20 mouse cellular contexts compared by ENCODE assay signal in genomic region chr13:120299324-120299894, GRCm38 (mm10). TPM values are rescaled to one million over a fixed set of nuclear protein-coding genes. Genes with fewer than 3 reads are reported as not detected.
DNase-seq lines count a peak whose midpoint lies in the region; ATAC-seq and TF ChIP-seq lines count a peak whose summit lies in the region.
"Had no signal": no experiment of that assay in that cellular context is flagged by ENCODE, and none has a peak within 500 bp of the region (broad histone marks: within the 10 kb centered on the region; RNA-seq: fewer than 3 reads in every experiment).

No protein-coding gene starts in this region.

- H3K36me3 ChIP-seq in splenic B cell, adult 2 months (ENCODE audit: control insufficient read depth, insufficient read depth, low read length, poor library complexity, severe bottlenecking) = no peaks in the 10 kb centered on the region
- H3K36me3 ChIP-seq: embryonic facial prominence, embryonic 13.5 days; hindbrain, embryonic 15.5 days had no signal

- in situ Hi-C loops in Patski (cut with MboI; ENCODE audit: low pct_unique_long_range_greater_than_20kb) = no loop called here

- H3K27me3 ChIP-seq in Patski = no peaks in the 10 kb centered on the region
- H3K27me3 ChIP-seq in splenic B cell, adult 2 months (ENCODE audit: control insufficient read depth, insufficient read depth, low read length, poor library complexity, severe bottlenecking) = no peaks in the 10 kb centered on the region
- H3K27me3 ChIP-seq: embryonic facial prominence, embryonic 13.5 days; hindbrain, embryonic 15.5 days had no signal

- CTCF ChIA-PET in Patski (lab: Charles Lee) = no interaction called here

- no peak for TF ChIP-seq CTCF in Patski (IDR thresholded peaks at IDR 0.05)

- peak; percentile 35 for ATAC-seq in Patski
- peak; percentile 27 for ATAC-seq in inflammation-experienced regulatory T-cells, adult 6 months

- POLR2A ChIA-PET in Patski (lab: Charles Lee) = no interaction called here

- DNase-seq in spleen, postnatal 36 days (ENCODE audit: low spot score in 2 of 2) = peak; percentile 19 to 48
- DNase-seq in spleen, postnatal 4 days (ENCODE audit: low spot score in 2 of 2) = no peak
- no peak for DNase-seq in Patski (ENCODE audit: low read depth, low spot score)
- peak; percentile 36 for DNase-seq in splenic B cell, adult 2 months (ENCODE audit: low read depth, low spot score)
- DNase-seq in urinary bladder, postnatal 10 days (ENCODE audit: low spot score) = no peak
- no peak for DNase-seq in layer of hippocampus, postnatal 10 days (ENCODE audit: low spot score in 2 of 2)
- DNase-seq: cerebellum, adult 2 months; lung, postnatal 10 days had no signal

RNA-seq across cellular contexts. Expression of gene BC147527, which starts 0.8 kb away (rescaled TPM):
- polyA plus RNA-seq in Patski (2021) = not detected
- 10 to 100 TPM; 28.6 to 70.5 (median 48.6) TPM for polyA plus RNA-seq in inflammation-experienced regulatory T-cells, adult 6 months (2017; shearing (Covaris generic))
- not detected for total RNA-seq in layer of hippocampus, postnatal 10 days (2021)
- total RNA-seq: left cerebral cortex, adult 18-20 months had no signal
- polyA plus RNA-seq: cerebellum, adult 2 months; hindbrain, embryonic 15.5 days; midbrain, embryonic 11.5 days; myocyte had no signal

RNA-seq across cellular contexts. Expression of gene Tcstv3, which starts 17.3 kb away (rescaled TPM):
- not detected for polyA plus RNA-seq in Patski (2021)
- not detected for polyA plus RNA-seq in inflammation-experienced regulatory T-cells, adult 6 months (2017; shearing (Covaris generic))
- not detected for total RNA-seq in layer of hippocampus, postnatal 10 days (2021)
- total RNA-seq: left cerebral cortex, adult 18-20 months had no signal
- polyA plus RNA-seq: cerebellum, adult 2 months; cortical plate, adult 2 months; embryonic facial prominence, embryonic 13.5 days; gonadal fat pad, adult 2 months; heart, postnatal 0 days; hindbrain, embryonic 15.5 days; kidney, adult 2 months; limb, embryonic 11.5 days; liver, embryonic 14.5 days; midbrain, embryonic 11.5 days; myocyte had no signal

RNA-seq across cellular contexts. Expression of gene AF067061, which starts 36.5 kb away (rescaled TPM):
- 0.12 TPM for polyA plus RNA-seq in Patski (2021)
- polyA plus RNA-seq in inflammation-experienced regulatory T-cells, adult 6 months (2017; shearing (Covaris generic)) = not detected
- not detected for total RNA-seq in layer of hippocampus, postnatal 10 days (2021)
- total RNA-seq: left cerebral cortex, adult 18-20 months had no signal
- polyA plus RNA-seq: cerebellum, adult 2 months; cortical plate, adult 2 months; embryonic facial prominence, embryonic 13.5 days; gonadal fat pad, adult 2 months; heart, postnatal 0 days; hindbrain, embryonic 15.5 days; kidney, adult 2 months; limb, embryonic 11.5 days; liver, embryonic 14.5 days; midbrain, embryonic 11.5 days; myocyte had no signal

Comparison
In these comparisons a context has a peak if more than half of its experiments do, and no peak if none do; other contexts are left out.
1. DNase-seq: peak in spleen, postnatal 36 days (2 of 2) and splenic B cell, adult 2 months (single experiment); none in spleen, postnatal 4 days (0 of 2), Patski (single experiment), urinary bladder, postnatal 10 days (single experiment) and layer of hippocampus, postnatal 10 days (0 of 2).
2. RNA of gene BC147527, which starts 0.8 kb away (polyA plus RNA-seq): 28.6 to 70.5 TPM in inflammation-experienced regulatory T-cells, adult 6 months; not detected in Patski (single experiment); every median in the first group is over 10 times any median in the second.